Mouse (Mus musculus): ENCODE measurements around the gene Gm49721. TPM values are rescaled to one million over a fixed set of nuclear protein-coding genes. Genes with fewer than 3 reads are reported as not detected.
"Not testable (repeated sequence)": the region's sequence is repeated elsewhere in the genome, so short reads cannot be mapped to it uniquely, and the experiment has no call there.

Gene Gm49721
- polyA plus RNA-seq, 1 experiment from 2014 or later, result 0.56 TPM

GRCm38 (mm10) chr17:7033192-7034166, 54.8 kb downstream of the Gm49721 start:
- not testable (repeated sequence) for DNase-seq (ENCODE audit: low spot score); H3K36me3 ChIP-seq (replicated peaks; ENCODE audit: control insufficient read depth, insufficient read depth); H3K9ac ChIP-seq; H3K4me1 ChIP-seq (replicated peaks; ENCODE audit: control insufficient read depth, insufficient read depth, low read length); ATAC-seq (ENCODE audit: low FRiP score); H3K27ac ChIP-seq; H3K4me3 ChIP-seq (replicated peaks; ENCODE audit: low read length); H3K27me3 ChIP-seq (ENCODE audit: control insufficient read depth, insufficient read depth, low read length); H3K9me3 ChIP-seq (ENCODE audit: control insufficient read depth, low read length); H3K4me2 ChIP-seq (replicated peaks)
- WGBS, result 61% methylated on average over 3 of the region's 17 CpGs

GRCm38 (mm10) chr17:7068997-7069539, 90.4 kb downstream of the Gm49721 start:
- not testable (repeated sequence) for H3K9ac ChIP-seq; H3K4me1 ChIP-seq (replicated peaks; ENCODE audit: control insufficient read depth, insufficient read depth, low read length); H3K4me2 ChIP-seq (replicated peaks); H3K9me3 ChIP-seq (ENCODE audit: control insufficient read depth, low read length); H3K36me3 ChIP-seq (replicated peaks; ENCODE audit: control insufficient read depth, insufficient read depth); DNase-seq (ENCODE audit: low spot score); H3K27ac ChIP-seq; H3K27me3 ChIP-seq (ENCODE audit: control insufficient read depth, insufficient read depth, low read length); H3K4me3 ChIP-seq (replicated peaks; ENCODE audit: low read length); ATAC-seq (ENCODE audit: low FRiP score)
- WGBS, result 31% methylated on average over 2 of the region's 4 CpGs

- H3K36me3 ChIP-seq (replicated peaks; ENCODE audit: control insufficient read depth, insufficient read depth); H3K9me3 ChIP-seq (ENCODE audit: control insufficient read depth, low read length); H3K27ac ChIP-seq; H3K4me1 ChIP-seq (replicated peaks; ENCODE audit: control insufficient read depth, insufficient read depth, low read length); ATAC-seq (ENCODE audit: low FRiP score); H3K27me3 ChIP-seq (ENCODE audit: control insufficient read depth, insufficient read depth, low read length); H3K9ac ChIP-seq; H3K4me3 ChIP-seq (replicated peaks; ENCODE audit: low read length); H3K4me2 ChIP-seq (replicated peaks): not testable (repeated sequence)
- WGBS, result 49% methylated on average over 5 of the region's 7 CpGs
- peak; percentile 22 for DNase-seq (ENCODE audit: low spot score)
Observed at GRCm38 (mm10) chr17:7069561-7070240, 91.0 kb downstream of the Gm49721 start.

- 45% methylated on average over 3 of the region's 3 CpGs for WGBS
- ATAC-seq (ENCODE audit: low FRiP score) (peak; percentile 67; the same call in 1 of the 2 replicates), DNase-seq (ENCODE audit: low spot score) (peak; percentile 50)
- not testable (repeated sequence) for H3K4me2 ChIP-seq (replicated peaks); H3K36me3 ChIP-seq (replicated peaks; ENCODE audit: control insufficient read depth, insufficient read depth); H3K9ac ChIP-seq; H3K9me3 ChIP-seq (ENCODE audit: control insufficient read depth, low read length); H3K27me3 ChIP-seq (ENCODE audit: control insufficient read depth, insufficient read depth, low read length); H3K27ac ChIP-seq; H3K4me1 ChIP-seq (replicated peaks; ENCODE audit: control insufficient read depth, insufficient read depth, low read length); H3K4me3 ChIP-seq (replicated peaks; ENCODE audit: low read length)
Observed at GRCm38 (mm10) chr17:7074494-7074893, 95.8 kb downstream of the Gm49721 start.

- not testable (repeated sequence) for DNase-seq (ENCODE audit: low spot score); H3K4me2 ChIP-seq (replicated peaks); ATAC-seq (ENCODE audit: low FRiP score); H3K9ac ChIP-seq; H3K27me3 ChIP-seq (ENCODE audit: control insufficient read depth, insufficient read depth, low read length); H3K4me3 ChIP-seq (replicated peaks; ENCODE audit: low read length); H3K9me3 ChIP-seq (ENCODE audit: control insufficient read depth, low read length); H3K27ac ChIP-seq; H3K36me3 ChIP-seq (replicated peaks; ENCODE audit: control insufficient read depth, insufficient read depth); H3K4me1 ChIP-seq (replicated peaks; ENCODE audit: control insufficient read depth, insufficient read depth, low read length)
- 93% methylated on average over 5 of the region's 6 CpGs for WGBS
Observed at GRCm38 (mm10) chr17:7075519-7075918, 96.8 kb downstream of the Gm49721 start.

GRCm38 (mm10) chr17:7079558-7079957, 100.9 kb downstream of the Gm49721 start:
- ATAC-seq (ENCODE audit: low FRiP score); H3K4me1 ChIP-seq (replicated peaks; ENCODE audit: control insufficient read depth, insufficient read depth, low read length); H3K27ac ChIP-seq; H3K4me3 ChIP-seq (replicated peaks; ENCODE audit: low read length); H3K9ac ChIP-seq; H3K36me3 ChIP-seq (replicated peaks; ENCODE audit: control insufficient read depth, insufficient read depth); H3K27me3 ChIP-seq (ENCODE audit: control insufficient read depth, insufficient read depth, low read length); H3K4me2 ChIP-seq (replicated peaks); H3K9me3 ChIP-seq (ENCODE audit: control insufficient read depth, low read length); DNase-seq (ENCODE audit: low spot score): not testable (repeated sequence)
- WGBS, result 0% methylated on average over 1 of the region's 4 CpGs

- not testable (repeated sequence) for ATAC-seq (ENCODE audit: low FRiP score); DNase-seq (ENCODE audit: low spot score); H3K4me3 ChIP-seq (replicated peaks; ENCODE audit: low read length); H3K4me1 ChIP-seq (replicated peaks; ENCODE audit: control insufficient read depth, insufficient read depth, low read length); H3K27ac ChIP-seq; H3K36me3 ChIP-seq (replicated peaks; ENCODE audit: control insufficient read depth, insufficient read depth); H3K9me3 ChIP-seq (ENCODE audit: control insufficient read depth, low read length); H3K27me3 ChIP-seq (ENCODE audit: control insufficient read depth, insufficient read depth, low read length); H3K4me2 ChIP-seq (replicated peaks); H3K9ac ChIP-seq
- WGBS, result no CpG with 5 or more reads among the region's 5 CpGs
Observed at GRCm38 (mm10) chr17:7084523-7084922, 105.8 kb downstream of the Gm49721 start.

GRCm38 (mm10) chr17:7085469-7086168, 106.9 kb downstream of the Gm49721 start:
- ATAC-seq (ENCODE audit: low FRiP score); H3K9me3 ChIP-seq (ENCODE audit: control insufficient read depth, low read length): not testable (repeated sequence)
- no CpG with 5 or more reads among the region's 12 CpGs for WGBS

GRCm38 (mm10) chr17:7086836-7087235, 108.1 kb downstream of the Gm49721 start:
- H3K4me2 ChIP-seq (replicated peaks); DNase-seq (ENCODE audit: low spot score); ATAC-seq (ENCODE audit: low FRiP score); H3K4me1 ChIP-seq (replicated peaks; ENCODE audit: control insufficient read depth, insufficient read depth, low read length); H3K4me3 ChIP-seq (replicated peaks; ENCODE audit: low read length); H3K27me3 ChIP-seq (ENCODE audit: control insufficient read depth, insufficient read depth, low read length); H3K36me3 ChIP-seq (replicated peaks; ENCODE audit: control insufficient read depth, insufficient read depth); H3K9ac ChIP-seq; H3K9me3 ChIP-seq (ENCODE audit: control insufficient read depth, low read length); H3K27ac ChIP-seq: not testable (repeated sequence)
- WGBS, result 57% methylated on average over 6 of the region's 8 CpGs

More at GRCm38 (mm10) chr17:7085469-7086168, 106.9 kb downstream of the Gm49721 start:
- DNase-seq (ENCODE audit: low spot score); H3K4me1 ChIP-seq (replicated peaks; ENCODE audit: control insufficient read depth, insufficient read depth, low read length); H3K36me3 ChIP-seq (replicated peaks; ENCODE audit: control insufficient read depth, insufficient read depth); H3K27me3 ChIP-seq (ENCODE audit: control insufficient read depth, insufficient read depth, low read length); H3K4me3 ChIP-seq (replicated peaks; ENCODE audit: low read length); H3K4me2 ChIP-seq (replicated peaks); H3K27ac ChIP-seq; H3K9ac ChIP-seq: not testable (repeated sequence)
